In genomic region chr4:147902906-147903500, GRCm38 (mm10) we compare ENCODE assay signal across 10 mouse cellular contexts. TPM values are rescaled to one million over a fixed set of nuclear protein-coding genes. Genes with fewer than 3 reads are reported as not detected.
DNase-seq lines count a peak whose midpoint lies in the region; ATAC-seq and TF ChIP-seq lines count a peak whose summit lies in the region.
"Had no signal": no experiment of that assay in that cellular context is flagged by ENCODE, and none has a peak within 500 bp of the region (broad histone marks: within the 10 kb centered on the region; RNA-seq: fewer than 3 reads in every experiment).

No protein-coding gene starts in this region.

- intact Hi-C loops in heart, adult 2 months (cut with DNase I) = loop anchor here (5.0 kb wide), 1 partner anchor 36 kb away; the partner anchor contains the start of genes Fv1 and Miip

- peak in 1 of 2 experiments; percentile 42 for DNase-seq in heart, adult 2 months
- no peak for DNase-seq in heart, postnatal 4 days
- no peak for DNase-seq in midbrain, postnatal 0 days (ENCODE audit: low spot score)
- no peak for DNase-seq in hindbrain, postnatal 0 days (ENCODE audit: low spot score)
- DNase-seq: cerebellum, adult 11 months; right cerebral cortex, postnatal 14 days had no signal

- no peaks in the 10 kb centered on the region for H3K9me3 ChIP-seq in midbrain, embryonic 13.5 days
- H3K9me3 ChIP-seq in midbrain, postnatal 0 days (ENCODE audit: low read length) = no peaks in the 10 kb centered on the region
- no peaks in the 10 kb centered on the region for H3K9me3 ChIP-seq in hindbrain, postnatal 0 days (ENCODE audit: low read length)

- TF ChIP-seq EP300 in heart, adult 2 months (IDR thresholded peaks at IDR 0.05; ENCODE audit: insufficient read depth, low read depth, low read length) = no peak

- H3K9ac ChIP-seq in heart, adult 2 months (ENCODE audit: low read depth, low read length) = peak overlapping the region; percentile 97
- H3K9ac ChIP-seq in midbrain, embryonic 13.5 days (replicated peaks) = no peak overlapping the region
- H3K9ac ChIP-seq in midbrain, postnatal 0 days (replicated peaks; ENCODE audit: low read length, poor library complexity, severe bottlenecking) = no peak overlapping the region
- H3K9ac ChIP-seq in hindbrain, postnatal 0 days (replicated peaks; ENCODE audit: low read length) = no peak overlapping the region

- H3K4me1 ChIP-seq in heart, adult 2 months (ENCODE audit: control insufficient read depth, insufficient read depth, low read length) = peaks cover 13% of the 10 kb centered on the region
- H3K4me1 ChIP-seq in midbrain, embryonic 13.5 days (replicated peaks) = peaks cover 16% of the 10 kb centered on the region
- peaks cover 9% of the 10 kb centered on the region for H3K4me1 ChIP-seq in midbrain, postnatal 0 days (ENCODE audit: insufficient read depth, low read length)
- peaks cover 10% of the 10 kb centered on the region; the same call in 1 of the 2 replicates for H3K4me1 ChIP-seq in hindbrain, postnatal 0 days (ENCODE audit: insufficient read depth, low read length)
- H3K4me1 ChIP-seq in small intestine, adult 2 months (ENCODE audit: control insufficient read depth, insufficient read depth, insufficient read length, low read length) = peaks cover 21% of the 10 kb centered on the region

- H3K27me3 ChIP-seq in heart, adult 2 months (ENCODE audit: control insufficient read depth, insufficient read depth, low read length) = no peaks in the 10 kb centered on the region
- H3K27me3 ChIP-seq in midbrain, embryonic 13.5 days = no peaks in the 10 kb centered on the region
- no peaks in the 10 kb centered on the region for H3K27me3 ChIP-seq in midbrain, postnatal 0 days (ENCODE audit: insufficient read depth, low read length)
- H3K27me3 ChIP-seq in hindbrain, postnatal 0 days (ENCODE audit: insufficient read depth, low read length) = no peaks in the 10 kb centered on the region
- no peaks in the 10 kb centered on the region for H3K27me3 ChIP-seq in small intestine, adult 2 months (ENCODE audit: control insufficient read depth, insufficient read depth, low read length)

- no peaks in the 10 kb centered on the region for H3K79me2 ChIP-seq in heart, adult 2 months (replicated peaks; ENCODE audit: control insufficient read depth, insufficient read depth, low read length)

- ATAC-seq in midbrain, embryonic 13.5 days = no peak
- ATAC-seq in midbrain, postnatal 0 days (ENCODE audit: low FRiP score) = no peak
- ATAC-seq in hindbrain, postnatal 0 days = no peak
- no peak for ATAC-seq in monocyte, adult 5-6 weeks (replicated peaks; ENCODE audit: insufficient number of reproducible peaks, low FRiP score, low TSS enrichment, poor library complexity, severe bottlenecking)
- ATAC-seq in megakaryocyte-erythroid progenitor cell, adult 5-6 weeks (replicated peaks; ENCODE audit: low FRiP score, low TSS enrichment, poor library complexity, severe bottlenecking) = no peak

- H3K4me3 ChIP-seq in heart, adult 2 months = peak overlapping the region; percentile 74
- 0 out of 2 replicates have a peak overlapping the region, but pooled peaks have one; percentile 79 for H3K4me3 ChIP-seq in midbrain, embryonic 13.5 days (replicated peaks)
- H3K4me3 ChIP-seq in midbrain, postnatal 0 days (ENCODE audit: low read depth, low read length) = no peak overlapping the region
- no peak overlapping the region for H3K4me3 ChIP-seq in hindbrain, postnatal 0 days (ENCODE audit: low read length)
- H3K4me3 ChIP-seq in small intestine, adult 2 months (ENCODE audit: low read depth, low read length) = peak overlapping the region; percentile 68

- TF ChIP-seq CTCF in heart, adult 2 months (IDR thresholded peaks at IDR 0.05) = no peak
- TF ChIP-seq CTCF in midbrain, postnatal 0 days (IDR thresholded peaks at IDR 0.05) = no peak
- no peak for TF ChIP-seq CTCF in hindbrain, postnatal 0 days (IDR thresholded peaks at IDR 0.05; ENCODE audit: low read depth)
- TF ChIP-seq CTCF in small intestine, adult 2 months (IDR thresholded peaks at IDR 0.05; ENCODE audit: extremely low read depth, insufficient read length, insufficient replicate concordance, low read depth, low read length) = no peak

- TF ChIP-seq POLR2A in heart, adult 2 months (IDR thresholded peaks at IDR 0.05; ENCODE audit: insufficient read depth, low read depth, low read length) = no peak
- TF ChIP-seq POLR2A in small intestine, adult 2 months (IDR thresholded peaks at IDR 0.05; ENCODE audit: low read depth, low read length) = peak; percentile 38; the same call in 1 of the 2 replicates

- H3K27ac ChIP-seq in heart, adult 2 months = peak overlapping the region; percentile 97
- H3K27ac ChIP-seq in midbrain, embryonic 13.5 days = no peak overlapping the region
- H3K27ac ChIP-seq in midbrain, postnatal 0 days (ENCODE audit: low read depth, low read length) = no peak overlapping the region
- no peak overlapping the region for H3K27ac ChIP-seq in hindbrain, postnatal 0 days
- H3K27ac ChIP-seq in small intestine, adult 2 months (ENCODE audit: insufficient read depth, low read depth, low read length) = peak overlapping the region; percentile 99

- H3K4me2 ChIP-seq in midbrain, embryonic 13.5 days (replicated peaks) = peak overlapping the region; percentile 66; the same call in 1 of the 2 replicates
- H3K4me2 ChIP-seq in midbrain, postnatal 0 days (ENCODE audit: low read depth, low read length, poor library complexity, severe bottlenecking) = no peak overlapping the region
- 0 out of 2 replicates have a peak overlapping the region, but pooled peaks have one; percentile 72 for H3K4me2 ChIP-seq in hindbrain, postnatal 0 days (ENCODE audit: low read depth, low read length)

- WGBS in heart, adult 2 months = 63% methylated on average over 12 of the region's 12 CpGs
- 92% methylated on average over 12 of the region's 12 CpGs for WGBS in midbrain, embryonic 13.5 days
- WGBS in midbrain, postnatal 0 days = 90% methylated on average over 12 of the region's 12 CpGs
- 91% methylated on average over 12 of the region's 12 CpGs for WGBS in hindbrain, postnatal 0 days
- WGBS in small intestine, adult 2 months = 41% methylated on average over 12 of the region's 12 CpGs

- H3K36me3 ChIP-seq in heart, adult 2 months (ENCODE audit: control insufficient read depth, insufficient read depth, low read length) = peaks cover 29% of the 10 kb centered on the region
- peaks cover 45% of the 10 kb centered on the region for H3K36me3 ChIP-seq in midbrain, embryonic 13.5 days
- peaks cover 35% of the 10 kb centered on the region for H3K36me3 ChIP-seq in midbrain, postnatal 0 days (ENCODE audit: insufficient read depth, low read length)
- H3K36me3 ChIP-seq in hindbrain, postnatal 0 days (ENCODE audit: insufficient read depth, low read length) = peaks cover 28% of the 10 kb centered on the region
- H3K36me3 ChIP-seq in small intestine, adult 2 months (ENCODE audit: control insufficient read depth, insufficient read depth, low read length) = peaks cover 23% of the 10 kb centered on the region

RNA-seq across cellular contexts. Expression of gene Mfn2, which starts 1.5 kb away (rescaled TPM):
- 100 to 1,000 TPM; 626 to 697 TPM for total RNA-seq in heart, adult 2 months (2021)
- 395 and 619 TPM in 2 replicates for polyA plus RNA-seq in heart, adult 2 months (2012; rRNA removed)
- total RNA-seq in heart, postnatal 4 days (2021) = 100 to 1,000 TPM; 505 to 526 TPM
- 77.3 and 78.6 TPM in 2 replicates for polyA plus RNA-seq in midbrain, embryonic 13.5 days (2015; fragmentation: Nextera tagmentation; extraction: Ambion mirVana)
- 92.3 and 97.7 TPM in 2 replicates for total RNA-seq in midbrain, postnatal 0 days (2014; rRNA removed)
- polyA plus RNA-seq in midbrain, postnatal 0 days (2015; fragmentation: Nextera tagmentation; extraction: Ambion mirVana) = 96.9 and 99.0 TPM in 2 replicates
- 86.1 and 88.6 TPM in 2 replicates for total RNA-seq in hindbrain, postnatal 0 days (2014; rRNA removed)
- polyA plus RNA-seq in hindbrain, postnatal 0 days (2015; fragmentation: Nextera tagmentation; extraction: Ambion mirVana) = 84.9 and 86.8 TPM in 2 replicates
- polyA plus RNA-seq in small intestine, adult 2 months (2012; rRNA removed) = 38.0 and 72.8 TPM in 2 replicates
- 12.1 to 32.5 TPM (median 24.6 TPM) in 3 replicates for total RNA-seq in monocyte, adult 5-6 weeks (2017)
- 26.1 and 28.1 TPM in 2 replicates for total RNA-seq in megakaryocyte-erythroid progenitor cell, adult 5-6 weeks (2014; fragmentation: Nextera tagmentation)
- total RNA-seq in megakaryocyte-erythroid progenitor cell, adult 5-6 weeks (2017) = 22.2 and 32.1 TPM in 2 replicates

RNA-seq across cellular contexts. Expression of gene Plod1, which starts 33.6 kb away (rescaled TPM):
- 10 to 100 TPM; 62.4 to 65.8 TPM for total RNA-seq in heart, adult 2 months (2021)
- polyA plus RNA-seq in heart, adult 2 months (2012; rRNA removed) = 88.6 and 123 TPM in 2 replicates
- 10 to 100 TPM; 80.9 to 82.5 TPM for total RNA-seq in heart, postnatal 4 days (2021)
- polyA plus RNA-seq in midbrain, embryonic 13.5 days (2015; fragmentation: Nextera tagmentation; extraction: Ambion mirVana) = 18.7 and 20.4 TPM in 2 replicates
- total RNA-seq in midbrain, postnatal 0 days (2014; rRNA removed) = 25.1 and 26.1 TPM in 2 replicates
- polyA plus RNA-seq in midbrain, postnatal 0 days (2015; fragmentation: Nextera tagmentation; extraction: Ambion mirVana) = 20.0 and 20.2 TPM in 2 replicates
- 30.0 and 46.2 TPM in 2 replicates for total RNA-seq in hindbrain, postnatal 0 days (2014; rRNA removed)
- 22.6 and 22.8 TPM in 2 replicates for polyA plus RNA-seq in hindbrain, postnatal 0 days (2015; fragmentation: Nextera tagmentation; extraction: Ambion mirVana)
- 8.8 and 18.8 TPM in 2 replicates for polyA plus RNA-seq in small intestine, adult 2 months (2012; rRNA removed)
- total RNA-seq in monocyte, adult 5-6 weeks (2017) = 11.0 to 12.8 TPM (median 12.7 TPM) in 3 replicates
- 1.3 and 5.4 TPM in 2 replicates for total RNA-seq in megakaryocyte-erythroid progenitor cell, adult 5-6 weeks (2014; fragmentation: Nextera tagmentation)
- total RNA-seq in megakaryocyte-erythroid progenitor cell, adult 5-6 weeks (2017) = 1.8 and 2.9 TPM in 2 replicates

RNA-seq across cellular contexts. Expression of gene Fv1, which starts 34.2 kb away (rescaled TPM):
- total RNA-seq in heart, adult 2 months (2021) = 10 to 100 TPM; 21.1 to 22.8 TPM
- polyA plus RNA-seq in heart, adult 2 months (2012; rRNA removed) = 3.3 and 14.3 TPM in 2 replicates
- total RNA-seq in heart, postnatal 4 days (2021) = 10 to 100 TPM in 1 of 2 experiments, 1 to 10 TPM in 1; 9.9 to 11.7 TPM
- polyA plus RNA-seq in midbrain, embryonic 13.5 days (2015; fragmentation: Nextera tagmentation; extraction: Ambion mirVana) = 11.6 and 12.1 TPM in 2 replicates
- 5.0 and 5.1 TPM in 2 replicates for total RNA-seq in midbrain, postnatal 0 days (2014; rRNA removed)
- 3.1 and 3.4 TPM in 2 replicates for polyA plus RNA-seq in midbrain, postnatal 0 days (2015; fragmentation: Nextera tagmentation; extraction: Ambion mirVana)
- total RNA-seq in hindbrain, postnatal 0 days (2014; rRNA removed) = 3.2 and 5.6 TPM in 2 replicates
- 3.7 and 4.3 TPM in 2 replicates for polyA plus RNA-seq in hindbrain, postnatal 0 days (2015; fragmentation: Nextera tagmentation; extraction: Ambion mirVana)
- polyA plus RNA-seq in small intestine, adult 2 months (2012; rRNA removed) = 0.41 and 0.58 TPM in 2 replicates
- 7.9 to 21.2 TPM (median 15.1 TPM) in 3 replicates for total RNA-seq in monocyte, adult 5-6 weeks (2017)
- total RNA-seq in megakaryocyte-erythroid progenitor cell, adult 5-6 weeks (2014; fragmentation: Nextera tagmentation) = 6.2 and 12.6 TPM in 2 replicates
- total RNA-seq in megakaryocyte-erythroid progenitor cell, adult 5-6 weeks (2017) = 10.4 and 21.7 TPM in 2 replicates

RNA-seq across cellular contexts. Expression of gene Miip, which starts 34.4 kb away (rescaled TPM):
- total RNA-seq in heart, adult 2 months (2021) = 1 to 10 TPM; 5.4 to 7.4 TPM
- 24.8 and 26.0 TPM in 2 replicates for polyA plus RNA-seq in heart, adult 2 months (2012; rRNA removed)
- total RNA-seq in heart, postnatal 4 days (2021) = 10 to 100 TPM; 17.8 to 21.7 TPM
- polyA plus RNA-seq in midbrain, embryonic 13.5 days (2015; fragmentation: Nextera tagmentation; extraction: Ambion mirVana) = 47.4 and 50.3 TPM in 2 replicates
- 24.1 and 36.5 TPM in 2 replicates for total RNA-seq in midbrain, postnatal 0 days (2014; rRNA removed)
- 29.2 and 37.3 TPM in 2 replicates for polyA plus RNA-seq in midbrain, postnatal 0 days (2015; fragmentation: Nextera tagmentation; extraction: Ambion mirVana)
- 33.5 and 34.3 TPM in 2 replicates for total RNA-seq in hindbrain, postnatal 0 days (2014; rRNA removed)
- 35.1 and 36.0 TPM in 2 replicates for polyA plus RNA-seq in hindbrain, postnatal 0 days (2015; fragmentation: Nextera tagmentation; extraction: Ambion mirVana)
- 19.6 and 48.3 TPM in 2 replicates for polyA plus RNA-seq in small intestine, adult 2 months (2012; rRNA removed)
- total RNA-seq in monocyte, adult 5-6 weeks (2017) = 26.5 to 65.0 TPM (median 45.3 TPM) in 3 replicates
- 48.9 and 75.8 TPM in 2 replicates for total RNA-seq in megakaryocyte-erythroid progenitor cell, adult 5-6 weeks (2014; fragmentation: Nextera tagmentation)
- total RNA-seq in megakaryocyte-erythroid progenitor cell, adult 5-6 weeks (2017) = 30.4 and 36.7 TPM in 2 replicates

RNA-seq across cellular contexts. Expression of gene 2510039O18Rik, which starts 37.7 kb away (rescaled TPM):
- total RNA-seq in heart, adult 2 months (2021) = 10 to 100 TPM; 38.9 to 41.9 TPM
- polyA plus RNA-seq in heart, adult 2 months (2012; rRNA removed) = 41.2 and 42.3 TPM in 2 replicates
- total RNA-seq in heart, postnatal 4 days (2021) = 10 to 100 TPM; 46.8 to 49.3 TPM
- polyA plus RNA-seq in midbrain, embryonic 13.5 days (2015; fragmentation: Nextera tagmentation; extraction: Ambion mirVana) = 10.2 and 13.6 TPM in 2 replicates
- total RNA-seq in midbrain, postnatal 0 days (2014; rRNA removed) = 56.8 and 68.3 TPM in 2 replicates
- 10.6 and 12.3 TPM in 2 replicates for polyA plus RNA-seq in midbrain, postnatal 0 days (2015; fragmentation: Nextera tagmentation; extraction: Ambion mirVana)
- 62.9 and 70.9 TPM in 2 replicates for total RNA-seq in hindbrain, postnatal 0 days (2014; rRNA removed)
- 10.3 and 11.0 TPM in 2 replicates for polyA plus RNA-seq in hindbrain, postnatal 0 days (2015; fragmentation: Nextera tagmentation; extraction: Ambion mirVana)
- polyA plus RNA-seq in small intestine, adult 2 months (2012; rRNA removed) = 97.5 and 209 TPM in 2 replicates
- total RNA-seq in monocyte, adult 5-6 weeks (2017) = 41.3 to 61.2 TPM (median 48.2 TPM) in 3 replicates
- 22.5 and 23.7 TPM in 2 replicates for total RNA-seq in megakaryocyte-erythroid progenitor cell, adult 5-6 weeks (2014; fragmentation: Nextera tagmentation)
- total RNA-seq in megakaryocyte-erythroid progenitor cell, adult 5-6 weeks (2017) = 21.4 and 27.4 TPM in 2 replicates

Comparison
In these comparisons a context has a peak if more than half of its experiments do, and no peak if none do; other contexts are left out.
1. H3K4me3 ChIP-seq: peak in heart, adult 2 months (single experiment), midbrain, embryonic 13.5 days (single experiment) and small intestine, adult 2 months (single experiment); none in midbrain, postnatal 0 days (single experiment) and hindbrain, postnatal 0 days (single experiment).
2. H3K27ac ChIP-seq: peak in heart, adult 2 months (single experiment) and small intestine, adult 2 months (single experiment); none in midbrain, embryonic 13.5 days (single experiment), midbrain, postnatal 0 days (single experiment) and hindbrain, postnatal 0 days (single experiment).